ENCODE assay signal across 11 mouse cellular contexts in genomic region chr7:142458676-142459298, GRCm38 (mm10). TPM values are rescaled to one million over a fixed set of nuclear protein-coding genes. Genes with fewer than 3 reads are reported as not detected.
A peak's percentile ranks its signal among the peaks of the same experiment; 100 is the strongest.
DNase-seq lines count a peak whose midpoint lies in the region; ATAC-seq lines count a peak whose summit lies in the region.
"Had no signal": no experiment of that assay in that cellular context is flagged by ENCODE, and none has a peak within 500 bp of the region (broad histone marks: within the 10 kb centered on the region; RNA-seq: fewer than 3 reads in every experiment).

No protein-coding gene starts in this region.

- H3K9ac ChIP-seq in hindbrain, embryonic 11.5 days (ENCODE audit: low read depth, low read length): no peak overlapping the region
- no peak overlapping the region for H3K9ac ChIP-seq in stomach, embryonic 14.5 days (replicated peaks; ENCODE audit: low read depth, low read length)
- H3K9ac ChIP-seq: forebrain, embryonic 13.5 days had no signal

- no peak overlapping the region for H3K4me3 ChIP-seq in hindbrain, embryonic 10.5 days
- H3K4me3 ChIP-seq in hindbrain, embryonic 11.5 days (ENCODE audit: low read depth, low read length): no peak overlapping the region
- no peak overlapping the region for H3K4me3 ChIP-seq in stomach, embryonic 14.5 days (ENCODE audit: low read depth, low read length)
- H3K4me3 ChIP-seq: forebrain, embryonic 13.5 days had no signal

- ATAC-seq in hindbrain, embryonic 11.5 days (ENCODE audit: low FRiP score): no peak
- ATAC-seq in stomach, embryonic 14.5 days (ENCODE audit: insufficient number of reproducible peaks, insufficient read depth, low FRiP score, low read depth): no peak
- ATAC-seq: forebrain, embryonic 13.5 days had no signal

- H3K27me3 ChIP-seq in hindbrain, embryonic 10.5 days (ENCODE audit: insufficient read depth, poor library complexity, severe bottlenecking): no peaks in the 10 kb centered on the region
- H3K27me3 ChIP-seq in hindbrain, embryonic 11.5 days (ENCODE audit: control insufficient read depth, insufficient read depth, low read length): no peaks in the 10 kb centered on the region
- no peaks in the 10 kb centered on the region for H3K27me3 ChIP-seq in stomach, embryonic 14.5 days (ENCODE audit: control insufficient read depth, insufficient read depth, low read length)
- H3K27me3 ChIP-seq: forebrain, embryonic 13.5 days had no signal

- 85% methylated on average over 5 of the region's 5 CpGs for WGBS in hindbrain, embryonic 10.5 days
- WGBS in hindbrain, embryonic 11.5 days: 83% methylated on average over 5 of the region's 5 CpGs
- 73% methylated on average over 5 of the region's 5 CpGs for WGBS in stomach, embryonic 14.5 days

- peak; percentile 3 for DNase-seq in hindbrain, embryonic 10.5 days (ENCODE audit: low spot score)
- no peak for DNase-seq in hindbrain, embryonic 11.5 days (ENCODE audit: low spot score)
- DNase-seq in testis, postnatal 10 days (ENCODE audit: low spot score): peak; percentile 32
- no peak for DNase-seq in testis, postnatal 14 days (ENCODE audit: low spot score)
- DNase-seq in heart, postnatal 4 days: peak; percentile 14
- no peak for DNase-seq in embryo, embryonic 10 days (ENCODE audit: low spot score)
- no peak for DNase-seq in layer of hippocampus, adult 9-11 months
- DNase-seq: thymus, postnatal 14 days had no signal

- H3K9me3 ChIP-seq in hindbrain, embryonic 10.5 days: no peaks in the 10 kb centered on the region
- no peaks in the 10 kb centered on the region for H3K9me3 ChIP-seq in hindbrain, embryonic 11.5 days (ENCODE audit: control insufficient read depth, low read length)
- H3K9me3 ChIP-seq in stomach, embryonic 14.5 days (ENCODE audit: control insufficient read depth, low read depth, low read length): no peaks in the 10 kb centered on the region
- H3K9me3 ChIP-seq: forebrain, embryonic 13.5 days had no signal

- H3K27ac ChIP-seq in hindbrain, embryonic 10.5 days: peak overlapping the region; percentile 86
- H3K27ac ChIP-seq in hindbrain, embryonic 11.5 days (ENCODE audit: low read depth, low read length): no peak overlapping the region
- H3K27ac ChIP-seq in stomach, embryonic 14.5 days (ENCODE audit: low read length): peak overlapping the region; percentile 97

- no peaks in the 10 kb centered on the region for H3K36me3 ChIP-seq in hindbrain, embryonic 10.5 days
- H3K36me3 ChIP-seq in hindbrain, embryonic 11.5 days (ENCODE audit: control insufficient read depth, insufficient read depth, low read length): no peaks in the 10 kb centered on the region
- H3K36me3 ChIP-seq in stomach, embryonic 14.5 days (ENCODE audit: control insufficient read depth, insufficient read depth, low read length): no peaks in the 10 kb centered on the region

- no peak overlapping the region for H3K4me2 ChIP-seq in hindbrain, embryonic 11.5 days (replicated peaks; ENCODE audit: low read depth, low read length)
- no peak overlapping the region for H3K4me2 ChIP-seq in stomach, embryonic 14.5 days (replicated peaks; ENCODE audit: low read depth, low read length)
- H3K4me2 ChIP-seq: forebrain, embryonic 13.5 days had no signal

- H3K4me1 ChIP-seq in hindbrain, embryonic 10.5 days (replicated peaks): peaks cover 52% of the 10 kb centered on the region
- no peaks in the 10 kb centered on the region for H3K4me1 ChIP-seq in hindbrain, embryonic 11.5 days (replicated peaks; ENCODE audit: control insufficient read depth, insufficient read depth, low read length)
- H3K4me1 ChIP-seq in stomach, embryonic 14.5 days (ENCODE audit: control insufficient read depth, insufficient read depth, low read length): peaks cover 41% of the 10 kb centered on the region

RNA-seq across cellular contexts. Expression of gene Lsp1, which starts 1.8 kb away (rescaled TPM):
- 17.9 and 19.4 TPM in 2 replicates for polyA plus RNA-seq in hindbrain, embryonic 10.5 days (2016; fragmentation: Nextera tagmentation; extraction: Ambion mirVana)
- polyA plus RNA-seq in hindbrain, embryonic 11.5 days (2014; fragmentation: Nextera tagmentation; extraction: Ambion mirVana): 16.1 and 18.7 TPM in 2 replicates
- 100 to 1,000 TPM in 1 of 2 experiments, 10 to 100 TPM in 1; 93.3 to 108 TPM for total RNA-seq in heart, postnatal 4 days (2021)
- polyA plus RNA-seq in stomach, embryonic 14.5 days (2014; fragmentation: Nextera tagmentation; extraction: Ambion mirVana): 194 and 211 TPM in 2 replicates
- total RNA-seq: MEL had no signal

RNA-seq across cellular contexts. Expression of gene Tnni2, which starts 17.2 kb away (rescaled TPM):
- 1.2 and 1.3 TPM in 2 replicates for polyA plus RNA-seq in hindbrain, embryonic 10.5 days (2016; fragmentation: Nextera tagmentation; extraction: Ambion mirVana)
- 1.4 and 1.7 TPM in 2 replicates for polyA plus RNA-seq in hindbrain, embryonic 11.5 days (2014; fragmentation: Nextera tagmentation; extraction: Ambion mirVana)
- total RNA-seq in heart, postnatal 4 days (2021): 10 to 100 TPM in 1 of 2 experiments, 1 to 10 TPM in 1; 6.6 to 16.4 TPM
- 4.6 and 5.8 TPM in 2 replicates for polyA plus RNA-seq in stomach, embryonic 14.5 days (2014; fragmentation: Nextera tagmentation; extraction: Ambion mirVana)
- total RNA-seq: MEL had no signal

RNA-seq across cellular contexts. Expression of gene Syt8, which starts 24.1 kb away (rescaled TPM):
- polyA plus RNA-seq in hindbrain, embryonic 10.5 days (2016; fragmentation: Nextera tagmentation; extraction: Ambion mirVana): not detected in 2 replicates
- not detected in 2 replicates for polyA plus RNA-seq in hindbrain, embryonic 11.5 days (2014; fragmentation: Nextera tagmentation; extraction: Ambion mirVana)
- total RNA-seq in heart, postnatal 4 days (2021): not detected
- polyA plus RNA-seq in stomach, embryonic 14.5 days (2014; fragmentation: Nextera tagmentation; extraction: Ambion mirVana): 4.8 and 6.6 TPM in 2 replicates
- total RNA-seq: MEL had no signal
- polyA plus RNA-seq: forebrain, embryonic 13.5 days had no signal

RNA-seq across cellular contexts. Expression of gene Tnnt3, which starts 39.8 kb away (rescaled TPM):
- 1.1 and 3.0 TPM in 2 replicates for polyA plus RNA-seq in hindbrain, embryonic 10.5 days (2016; fragmentation: Nextera tagmentation; extraction: Ambion mirVana)
- polyA plus RNA-seq in hindbrain, embryonic 11.5 days (2014; fragmentation: Nextera tagmentation; extraction: Ambion mirVana): 1.7 and 1.9 TPM in 2 replicates
- 10 to 100 TPM in 1 of 2 experiments, under 1 TPM in 1; 0.98 to 10.9 TPM for total RNA-seq in heart, postnatal 4 days (2021)
- 2.2 and 2.6 TPM in 2 replicates for polyA plus RNA-seq in stomach, embryonic 14.5 days (2014; fragmentation: Nextera tagmentation; extraction: Ambion mirVana)
- total RNA-seq: MEL had no signal

Comparison
In these comparisons a context has a peak if more than half of its experiments do, and no peak if none do; other contexts are left out.
1. DNase-seq: peak in hindbrain, embryonic 10.5 days (single experiment), testis, postnatal 10 days (single experiment) and heart, postnatal 4 days (single experiment); none in hindbrain, embryonic 11.5 days (single experiment), testis, postnatal 14 days (single experiment), embryo, embryonic 10 days (single experiment) and layer of hippocampus, adult 9-11 months (single experiment).